Mouse (Mus musculus): Measurements from ENCODE around the gene Faxc.

Gene Faxc

DNA sequence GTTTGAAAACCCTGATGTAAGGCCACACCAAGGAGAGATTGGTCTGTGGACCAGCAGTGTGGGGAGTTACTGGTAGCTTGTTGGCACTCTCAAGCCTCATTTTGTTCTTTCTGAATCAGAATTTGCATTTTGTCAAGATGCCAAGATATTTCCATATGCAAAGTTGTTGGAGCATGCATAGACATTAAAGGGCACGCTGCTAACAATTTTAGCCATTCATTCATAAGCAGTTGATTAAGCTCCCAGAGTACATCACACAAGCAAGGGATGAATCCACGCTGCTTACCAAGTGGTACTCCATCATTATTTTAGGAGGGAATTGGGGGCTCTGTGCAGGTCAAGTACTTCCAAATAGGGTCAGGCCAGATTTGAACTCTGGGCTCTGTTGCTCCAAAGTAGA is 98.8 kb downstream of the Faxc start:
- CTCF ChIA-PET, result no interaction called here
